Mouse (Mus musculus): ENCODE data around the gene Tmem198.

DNA sequence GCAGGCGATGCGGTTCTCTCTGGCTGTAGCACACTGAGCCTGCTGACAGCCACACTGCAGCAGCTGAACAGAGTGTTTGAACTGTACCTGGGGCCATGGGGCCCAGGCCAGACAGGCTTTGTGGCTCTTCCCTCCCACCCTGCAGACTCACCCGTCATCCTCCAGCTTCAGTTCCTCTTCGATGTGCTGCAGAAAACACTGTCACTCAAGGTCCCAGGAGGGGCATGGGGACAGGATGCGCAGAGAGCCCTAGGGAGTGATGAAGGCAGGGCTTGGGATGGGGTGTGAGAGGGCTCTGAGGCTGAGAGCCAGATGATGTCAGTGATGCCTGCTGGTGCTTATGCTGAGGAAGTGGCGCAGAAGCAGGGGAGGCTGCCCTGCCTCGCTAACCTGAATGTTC lies 45.3 kb downstream of the Tmem198 start:
- TF ChIP-seq CTCF (IDR thresholded peaks at IDR 0.05) (no peak), EP300 (IDR thresholded peaks at IDR 0.05) (no peak)
